Mouse (Mus musculus): Measurements from ENCODE around the gene Fmo1. TPM values are rescaled to one million over a fixed set of nuclear protein-coding genes. Genes with fewer than 3 reads are reported as not detected.

Gene Fmo1
- 11.0 and 15.9 TPM in 2 replicates for polyA plus RNA-seq (2016; fragmentation: Nextera tagmentation; extraction: Ambion mirVana)

DNA sequence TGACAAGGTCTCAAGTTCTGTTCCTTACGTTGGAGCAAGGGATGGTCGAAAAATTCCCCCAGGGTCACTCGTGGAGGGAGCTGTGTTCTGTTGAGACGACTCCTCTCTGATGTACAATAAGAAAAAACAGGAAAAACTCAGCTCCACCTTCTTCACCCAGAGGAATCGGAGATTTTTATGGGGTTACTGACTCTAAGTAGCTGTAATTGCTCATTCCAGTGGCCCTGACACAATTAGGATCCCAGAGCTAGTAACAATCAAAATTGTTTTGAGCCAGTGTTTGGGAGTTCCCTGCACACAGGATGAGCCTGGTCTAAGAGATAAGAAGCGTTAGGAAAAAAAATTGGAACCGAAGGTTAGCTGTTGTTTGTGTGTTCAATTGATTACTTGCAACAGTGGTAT lies at the start of gene Fmo1:
Gene Fmo1, minus strand, starts transcription at position 331 of the 402 bp plus-strand sequence.
- WGBS = 79% methylated on average over 7 of the region's 7 CpGs
- H3K36me3 ChIP-seq (replicated peaks) = no peaks in the 10 kb centered on the region
- no peak within 1 kb of the TSS for H3K27ac ChIP-seq
- no peak within 1 kb of the TSS for H3K9ac ChIP-seq
- no peak within 1 kb of the TSS for H3K4me3 ChIP-seq (replicated peaks)
- H3K4me1 ChIP-seq = 0 out of 2 replicates have a peak, but pooled peaks cover 6% of the 10 kb centered on the region
- ATAC-seq (ENCODE audit: low FRiP score) = no peak
- H3K9me3 ChIP-seq = no peaks in the 10 kb centered on the region
- H3K4me2 ChIP-seq = no peak within 1 kb of the TSS
- H3K27me3 ChIP-seq = no peaks in the 10 kb centered on the region

DNA sequence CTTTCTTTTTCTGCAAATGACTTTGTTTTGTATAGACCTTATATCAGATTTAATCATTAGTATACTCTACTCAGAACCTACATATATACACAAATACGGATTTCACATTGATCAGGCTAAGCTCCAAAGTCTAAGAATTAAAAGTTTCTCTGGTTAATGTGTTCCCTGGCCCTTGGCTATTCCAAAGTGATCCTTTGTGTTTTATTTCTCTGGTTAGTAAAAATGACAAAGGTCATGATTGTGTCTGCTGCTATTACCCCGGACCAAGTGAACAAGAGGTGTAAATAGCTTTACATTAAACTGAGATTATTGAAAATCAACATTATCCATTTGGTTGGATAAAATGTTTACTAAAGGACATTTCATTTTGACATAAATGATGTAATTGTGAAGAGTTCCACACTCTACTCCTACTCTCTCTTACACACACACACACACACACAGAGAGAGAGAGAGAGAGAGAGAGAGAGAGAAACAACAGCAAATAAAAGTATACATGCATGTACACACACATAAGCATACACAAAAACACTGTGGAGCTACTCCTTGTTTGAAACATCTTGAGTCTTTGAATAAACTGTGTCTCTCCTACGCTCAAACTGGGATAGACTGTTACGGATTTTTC lies 48.6 kb upstream of the Fmo1 start:
- no peak overlapping the region for H3K27ac ChIP-seq
- no peak overlapping the region for H3K4me3 ChIP-seq (replicated peaks)
- WGBS = 90% methylated on average over 4 of the region's 4 CpGs
- H3K36me3 ChIP-seq (replicated peaks) = no peaks in the 10 kb centered on the region
- no peaks in the 10 kb centered on the region for H3K9me3 ChIP-seq
- ATAC-seq (ENCODE audit: low FRiP score) = no peak
- H3K27me3 ChIP-seq = no peaks in the 10 kb centered on the region
- no peak overlapping the region for H3K9ac ChIP-seq
- H3K4me1 ChIP-seq = no peaks in the 10 kb centered on the region
- H3K4me2 ChIP-seq = no peak overlapping the region

GRCm38 (mm10) chr1:162912085-162912484 lies 45.7 kb upstream of the Fmo1 start:
- no peak overlapping the region for H3K4me3 ChIP-seq (replicated peaks)
- no peaks in the 10 kb centered on the region for H3K9me3 ChIP-seq
- no peaks in the 10 kb centered on the region for H3K4me1 ChIP-seq
- no peak overlapping the region for H3K9ac ChIP-seq
- no peaks in the 10 kb centered on the region for H3K27me3 ChIP-seq
- no peak overlapping the region for H3K4me2 ChIP-seq
- H3K27ac ChIP-seq = no peak overlapping the region
- no peaks in the 10 kb centered on the region for H3K36me3 ChIP-seq (replicated peaks)
- no peak for ATAC-seq (ENCODE audit: low FRiP score)

- Histone ChIP-seq H3K9me3 (no peaks in the 10 kb centered on the region), H3K4me3 (replicated peaks) (no peak overlapping the region), H3K9ac (no peak overlapping the region), H3K4me2 (no peak overlapping the region), H3K4me1 (no peaks in the 10 kb centered on the region), H3K27me3 (no peaks in the 10 kb centered on the region), H3K36me3 (replicated peaks) (no peaks in the 10 kb centered on the region), H3K27ac (no peak overlapping the region)
- peak; percentile 36; the same call in 1 of the 2 replicates for ATAC-seq (ENCODE audit: low FRiP score)
- WGBS = 65% methylated on average over 4 of the region's 4 CpGs
These were observed 35.5 kb upstream of the Fmo1 start for GRCm38 (mm10) chr1:162901879-162902278.

- Histone ChIP-seq H3K4me2 (no peak within 1 kb of the TSS), H3K9me3 (no peaks in the 10 kb centered on the region), H3K9ac (no peak within 1 kb of the TSS), H3K36me3 (replicated peaks) (no peaks in the 10 kb centered on the region), H3K27me3 (no peaks in the 10 kb centered on the region), H3K27ac (no peak within 1 kb of the TSS), H3K4me3 (replicated peaks) (no peak within 1 kb of the TSS), H3K4me1 (no peaks in the 10 kb centered on the region)
- 60% methylated on average over 14 of the region's 14 CpGs for WGBS
- ATAC-seq (ENCODE audit: low FRiP score) = no peak
These were observed 31.7 kb upstream of the Fmo1 start, which contains the start of gene Fmo2 for GRCm38 (mm10) chr1:162897838-162898811. TSS of gene Fmo2 (minus strand) at chr1:162898726.

DNA sequence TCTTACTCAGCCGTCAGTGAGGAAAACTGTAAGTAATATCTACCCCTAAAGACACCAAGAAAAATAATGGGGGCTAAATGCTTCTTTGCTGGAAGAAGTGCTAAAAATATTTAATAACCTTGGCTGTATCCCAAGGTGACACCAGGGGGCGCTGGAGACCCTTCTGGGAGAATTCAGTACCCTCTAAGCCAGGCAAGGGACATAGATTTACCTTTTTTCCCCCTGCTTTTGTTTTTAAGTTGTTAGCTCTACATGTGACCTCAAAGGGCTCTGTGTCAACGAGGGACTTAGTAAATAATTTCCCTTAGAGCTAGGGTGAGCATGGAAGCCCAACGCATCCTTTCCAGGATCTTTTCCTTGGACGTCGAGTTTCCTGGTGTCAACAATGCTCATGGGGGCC lies 29.5 kb upstream of the Fmo1 start:
- 44% methylated on average over 6 of the region's 6 CpGs for WGBS
- Histone ChIP-seq H3K9ac (no peak overlapping the region), H3K27ac (no peak overlapping the region), H3K27me3 (no peaks in the 10 kb centered on the region), H3K4me3 (replicated peaks) (no peak overlapping the region), H3K9me3 (no peaks in the 10 kb centered on the region), H3K4me1 (no peaks in the 10 kb centered on the region), H3K36me3 (replicated peaks) (no peaks in the 10 kb centered on the region), H3K4me2 (no peak overlapping the region)
- peak; percentile 71; the same call in 1 of the 2 replicates for ATAC-seq (ENCODE audit: low FRiP score)

DNA sequence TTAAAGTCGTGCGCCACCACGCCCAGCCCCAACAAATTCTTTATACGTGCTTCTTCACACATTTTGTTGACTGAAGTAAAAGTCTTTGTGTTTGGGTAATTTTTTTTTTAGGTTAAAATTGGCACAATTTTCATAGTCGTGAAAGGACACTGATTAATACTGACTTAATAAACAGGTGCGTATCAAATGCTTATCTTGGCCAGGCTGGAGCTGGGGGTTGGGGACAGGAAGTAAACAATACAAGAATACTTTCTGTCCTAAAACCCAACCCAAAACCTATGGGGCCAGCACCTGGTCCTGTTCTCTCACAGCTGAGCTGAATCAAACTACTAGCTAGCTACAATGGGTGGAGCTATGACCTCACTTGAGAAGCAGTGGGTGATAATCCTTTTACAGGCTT lies 26.6 kb upstream of the Fmo1 start:
- Histone ChIP-seq H3K4me2 (no peak overlapping the region), H3K27me3 (no peaks in the 10 kb centered on the region), H3K27ac (no peak overlapping the region), H3K36me3 (replicated peaks) (no peaks in the 10 kb centered on the region), H3K9ac (no peak overlapping the region), H3K4me1 (no peaks in the 10 kb centered on the region), H3K4me3 (replicated peaks) (no peak overlapping the region), H3K9me3 (no peaks in the 10 kb centered on the region)
- WGBS = 83% methylated on average over 6 of the region's 6 CpGs
- no peak for ATAC-seq (ENCODE audit: low FRiP score)

GRCm38 (mm10) chr1:162891980-162892451 lies 25.6 kb upstream of the Fmo1 start:
- no peaks in the 10 kb centered on the region for H3K36me3 ChIP-seq (replicated peaks)
- H3K4me2 ChIP-seq = no peak overlapping the region
- H3K27ac ChIP-seq = no peak overlapping the region
- 85% methylated on average over 6 of the region's 6 CpGs for whole genome bisulfite sequencing
- H3K4me3 ChIP-seq (replicated peaks) = no peak overlapping the region
- H3K9ac ChIP-seq = no peak overlapping the region
- H3K27me3 ChIP-seq = no peaks in the 10 kb centered on the region
- no peaks in the 10 kb centered on the region for H3K9me3 ChIP-seq
- no peak for ATAC-seq (ENCODE audit: low FRiP score)
- H3K4me1 ChIP-seq = no peaks in the 10 kb centered on the region

GRCm38 (mm10) chr1:162888646-162889045 lies 22.2 kb upstream of the Fmo1 start:
- H3K4me3 ChIP-seq (replicated peaks) = no peak overlapping the region
- H3K9me3 ChIP-seq = no peaks in the 10 kb centered on the region
- WGBS = 90% methylated on average over 12 of the region's 12 CpGs
- H3K27ac ChIP-seq = no peak overlapping the region
- no peaks in the 10 kb centered on the region for H3K27me3 ChIP-seq
- ATAC-seq (ENCODE audit: low FRiP score) = no peak
- no peaks in the 10 kb centered on the region for H3K36me3 ChIP-seq (replicated peaks)
- no peak overlapping the region for H3K9ac ChIP-seq
- H3K4me1 ChIP-seq = no peaks in the 10 kb centered on the region
- no peak overlapping the region for H3K4me2 ChIP-seq

- no peak for ATAC-seq (ENCODE audit: low FRiP score)
- WGBS = 95% methylated on average over 7 of the region's 7 CpGs
- Histone ChIP-seq H3K9me3 (no peaks in the 10 kb centered on the region), H3K4me2 (no peak overlapping the region), H3K36me3 (replicated peaks) (no peaks in the 10 kb centered on the region), H3K27me3 (no peaks in the 10 kb centered on the region), H3K4me1 (no peaks in the 10 kb centered on the region), H3K4me3 (replicated peaks) (no peak overlapping the region), H3K9ac (no peak overlapping the region), H3K27ac (no peak overlapping the region)
These were observed 21.2 kb upstream of the Fmo1 start for GRCm38 (mm10) chr1:162887644-162888043.

- Histone ChIP-seq H3K4me1 (no peaks in the 10 kb centered on the region), H3K4me3 (replicated peaks) (no peak overlapping the region), H3K9me3 (no peaks in the 10 kb centered on the region), H3K27ac (no peak overlapping the region), H3K9ac (no peak overlapping the region), H3K4me2 (no peak overlapping the region), H3K27me3 (no peaks in the 10 kb centered on the region), H3K36me3 (replicated peaks) (no peaks in the 10 kb centered on the region)
- ATAC-seq (ENCODE audit: low FRiP score) = no peak
- 85% methylated on average over 11 of the region's 11 CpGs for WGBS
These were observed 19.9 kb upstream of the Fmo1 start for GRCm38 (mm10) chr1:162886138-162886816.

DNA sequence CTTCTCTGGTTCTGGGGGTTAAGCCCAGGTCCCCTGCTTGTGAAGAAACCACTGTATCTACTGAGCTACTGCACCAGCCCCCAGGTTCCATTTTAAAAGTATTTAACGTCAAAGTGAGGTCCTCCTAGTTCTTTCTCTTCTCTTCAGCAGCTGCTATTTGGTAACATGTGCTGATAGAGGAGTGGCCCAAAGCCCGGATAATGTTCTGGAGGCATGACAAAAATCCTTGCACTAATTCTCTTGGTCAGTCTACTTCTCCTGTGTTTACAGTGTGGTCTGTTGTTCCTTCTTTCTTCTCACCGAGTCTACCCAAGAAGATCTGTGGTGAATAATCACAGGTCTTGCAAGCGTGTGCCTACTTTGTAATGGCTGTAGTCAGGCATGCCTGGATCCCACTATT lies 16.3 kb upstream of the Fmo1 start:
- no peak for ATAC-seq (ENCODE audit: low FRiP score)

More for the DNA sequence above, 16.3 kb upstream of the Fmo1 start:
- no peaks in the 10 kb centered on the region for H3K27me3 ChIP-seq
- H3K4me2 ChIP-seq = no peak overlapping the region
- H3K36me3 ChIP-seq (replicated peaks) = no peaks in the 10 kb centered on the region
- H3K9ac ChIP-seq = no peak overlapping the region
- H3K4me1 ChIP-seq = no peaks in the 10 kb centered on the region
- no peak overlapping the region for H3K27ac ChIP-seq
- no peaks in the 10 kb centered on the region for H3K9me3 ChIP-seq
- no peak overlapping the region for H3K4me3 ChIP-seq (replicated peaks)
- WGBS = 81% methylated on average over 4 of the region's 4 CpGs

Measured in forebrain, embryonic 12.5 days (tissue).